Mouse (Mus musculus): ENCODE measurements around the gene Tff1. TPM values are rescaled to one million over a fixed set of nuclear protein-coding genes. Genes with fewer than 3 reads are reported as not detected.

Tff1 gene
- not detected in 2 replicates for polyA plus RNA-seq (2014; fragmentation: Nextera tagmentation; extraction: Ambion mirVana)

- WGBS = 86% methylated on average over 6 of the region's 6 CpGs
- no peaks in the 10 kb centered on the region for H3K27me3 ChIP-seq (replicated peaks; ENCODE audit: control insufficient read depth, insufficient read depth, low read length)
Observed at GRCm38 (mm10) chr17:31165127-31165526, at the start of gene Tff1. Gene Tff1 (minus strand): TSS chr17:31165277.

GRCm38 (mm10) chr17:31211881-31212280 is 46.8 kb upstream of the Tff1 start:
- H3K27ac ChIP-seq (replicated peaks; ENCODE audit: low read depth, low read length) = no peak overlapping the region
- DNase-seq (ENCODE audit: low spot score) = no peak
- no peak overlapping the region for H3K9ac ChIP-seq (ENCODE audit: low read depth, low read length)
- H3K27me3 ChIP-seq (replicated peaks; ENCODE audit: control insufficient read depth, insufficient read depth, low read length) = no peaks in the 10 kb centered on the region
- no peaks in the 10 kb centered on the region for H3K4me1 ChIP-seq (ENCODE audit: control insufficient read depth, insufficient read depth, low read length)
- H3K36me3 ChIP-seq (ENCODE audit: control insufficient read depth, insufficient read depth, low read length) = no peaks in the 10 kb centered on the region
- H3K9me3 ChIP-seq (ENCODE audit: control insufficient read depth, low read length) = no peaks in the 10 kb centered on the region
- no peak overlapping the region for H3K4me3 ChIP-seq (ENCODE audit: low read depth, low read length)
- 86% methylated on average over 6 of the region's 6 CpGs for WGBS
- H3K4me2 ChIP-seq (ENCODE audit: low read depth, low read length) = no peak overlapping the region
- ATAC-seq (ENCODE audit: low read depth) = no peak

More at GRCm38 (mm10) chr17:31165127-31165526, at the start of gene Tff1:
- no peak within 1 kb of the TSS for H3K4me2 ChIP-seq (ENCODE audit: low read depth, low read length)
- no peaks in the 10 kb centered on the region for H3K36me3 ChIP-seq (ENCODE audit: control insufficient read depth, insufficient read depth, low read length)
- H3K9me3 ChIP-seq (ENCODE audit: control insufficient read depth, low read length) = no peaks in the 10 kb centered on the region
- no peak within 1 kb of the TSS for H3K9ac ChIP-seq (ENCODE audit: low read depth, low read length)
- no peaks in the 10 kb centered on the region for H3K4me1 ChIP-seq (ENCODE audit: control insufficient read depth, insufficient read depth, low read length)
- no peak for DNase-seq (ENCODE audit: low spot score)
- no peak within 1 kb of the TSS for H3K27ac ChIP-seq (replicated peaks; ENCODE audit: low read depth, low read length)
- H3K4me3 ChIP-seq (ENCODE audit: low read depth, low read length) = no peak within 1 kb of the TSS
- ATAC-seq (ENCODE audit: low read depth) = no peak

GRCm38 (mm10) chr17:31210299-31210698 is 45.2 kb upstream of the Tff1 start:
- Histone ChIP-seq H3K9ac (ENCODE audit: low read depth, low read length) (no peak overlapping the region), H3K27me3 (replicated peaks; ENCODE audit: control insufficient read depth, insufficient read depth, low read length) (no peaks in the 10 kb centered on the region), H3K27ac (replicated peaks; ENCODE audit: low read depth, low read length) (no peak overlapping the region), H3K9me3 (ENCODE audit: control insufficient read depth, low read length) (no peaks in the 10 kb centered on the region), H3K36me3 (ENCODE audit: control insufficient read depth, insufficient read depth, low read length) (no peaks in the 10 kb centered on the region), H3K4me1 (ENCODE audit: control insufficient read depth, insufficient read depth, low read length) (no peaks in the 10 kb centered on the region), H3K4me2 (ENCODE audit: low read depth, low read length) (no peak overlapping the region), H3K4me3 (ENCODE audit: low read depth, low read length) (no peak overlapping the region)
- WGBS = 90% methylated on average over 7 of the region's 7 CpGs
- no peak for ATAC-seq (ENCODE audit: low read depth)
- DNase-seq (ENCODE audit: low spot score) = no peak

GRCm38 (mm10) chr17:31209376-31209930 is 44.4 kb upstream of the Tff1 start:
- 94% methylated on average over 11 of the region's 11 CpGs for WGBS
- Histone ChIP-seq H3K4me2 (ENCODE audit: low read depth, low read length) (no peak overlapping the region), H3K27ac (replicated peaks; ENCODE audit: low read depth, low read length) (no peak overlapping the region), H3K9ac (ENCODE audit: low read depth, low read length) (no peak overlapping the region), H3K4me1 (ENCODE audit: control insufficient read depth, insufficient read depth, low read length) (no peaks in the 10 kb centered on the region), H3K9me3 (ENCODE audit: control insufficient read depth, low read length) (no peaks in the 10 kb centered on the region), H3K36me3 (ENCODE audit: control insufficient read depth, insufficient read depth, low read length) (no peaks in the 10 kb centered on the region), H3K27me3 (replicated peaks; ENCODE audit: control insufficient read depth, insufficient read depth, low read length) (no peaks in the 10 kb centered on the region), H3K4me3 (ENCODE audit: low read depth, low read length) (no peak overlapping the region)
- no peak for DNase-seq (ENCODE audit: low spot score)
- ATAC-seq (ENCODE audit: low read depth) = no peak

GRCm38 (mm10) chr17:31208654-31209053 is 43.6 kb upstream of the Tff1 start:
- ATAC-seq (ENCODE audit: low read depth) (no peak), DNase-seq (ENCODE audit: low spot score) (no peak)
- Histone ChIP-seq H3K4me1 (ENCODE audit: control insufficient read depth, insufficient read depth, low read length) (no peaks in the 10 kb centered on the region), H3K9me3 (ENCODE audit: control insufficient read depth, low read length) (no peaks in the 10 kb centered on the region), H3K27ac (replicated peaks; ENCODE audit: low read depth, low read length) (no peak overlapping the region), H3K4me3 (ENCODE audit: low read depth, low read length) (no peak overlapping the region), H3K4me2 (ENCODE audit: low read depth, low read length) (no peak overlapping the region), H3K9ac (ENCODE audit: low read depth, low read length) (no peak overlapping the region), H3K36me3 (ENCODE audit: control insufficient read depth, insufficient read depth, low read length) (no peaks in the 10 kb centered on the region), H3K27me3 (replicated peaks; ENCODE audit: control insufficient read depth, insufficient read depth, low read length) (no peaks in the 10 kb centered on the region)
- WGBS = 86% methylated on average over 8 of the region's 8 CpGs

GRCm38 (mm10) chr17:31207771-31208334 is 42.8 kb upstream of the Tff1 start, which contains the start of gene Ubash3a:
Gene Ubash3a (plus strand): TSS chr17:31207873.
- no peaks in the 10 kb centered on the region for H3K4me1 ChIP-seq (ENCODE audit: control insufficient read depth, insufficient read depth, low read length)
- H3K27me3 ChIP-seq (replicated peaks; ENCODE audit: control insufficient read depth, insufficient read depth, low read length) = no peaks in the 10 kb centered on the region
- H3K4me3 ChIP-seq (ENCODE audit: low read depth, low read length) = no peak within 1 kb of the TSS
- no peaks in the 10 kb centered on the region for H3K36me3 ChIP-seq (ENCODE audit: control insufficient read depth, insufficient read depth, low read length)
- H3K27ac ChIP-seq (replicated peaks; ENCODE audit: low read depth, low read length) = no peak within 1 kb of the TSS
- WGBS = 67% methylated on average over 12 of the region's 12 CpGs
- no peak for DNase-seq (ENCODE audit: low spot score)
- no peak for ATAC-seq (ENCODE audit: low read depth)
- H3K9ac ChIP-seq (ENCODE audit: low read depth, low read length) = no peak within 1 kb of the TSS
- H3K4me2 ChIP-seq (ENCODE audit: low read depth, low read length) = no peak within 1 kb of the TSS
- no peaks in the 10 kb centered on the region for H3K9me3 ChIP-seq (ENCODE audit: control insufficient read depth, low read length)

GRCm38 (mm10) chr17:31198877-31199276 is 33.8 kb upstream of the Tff1 start, which contains the start of gene Tmprss3:
Gene Tmprss3 (minus strand): TSS chr17:31198977.
- WGBS = 82% methylated on average over 11 of the region's 11 CpGs
- no peak for ATAC-seq (ENCODE audit: low read depth)
- H3K9me3 ChIP-seq (ENCODE audit: control insufficient read depth, low read length) = no peaks in the 10 kb centered on the region

GRCm38 (mm10) chr17:31196283-31196682 is 31.2 kb upstream of the Tff1 start:
- Histone ChIP-seq H3K4me1 (ENCODE audit: control insufficient read depth, insufficient read depth, low read length) (0 out of 2 replicates have a peak, but pooled peaks cover 4% of the 10 kb centered on the region), H3K4me2 (ENCODE audit: low read depth, low read length) (no peak overlapping the region), H3K27ac (replicated peaks; ENCODE audit: low read depth, low read length) (no peak overlapping the region), H3K4me3 (ENCODE audit: low read depth, low read length) (no peak overlapping the region), H3K9me3 (ENCODE audit: control insufficient read depth, low read length) (no peaks in the 10 kb centered on the region), H3K36me3 (ENCODE audit: control insufficient read depth, insufficient read depth, low read length) (no peaks in the 10 kb centered on the region), H3K27me3 (replicated peaks; ENCODE audit: control insufficient read depth, insufficient read depth, low read length) (no peaks in the 10 kb centered on the region), H3K9ac (ENCODE audit: low read depth, low read length) (no peak overlapping the region)
- DNase-seq (ENCODE audit: low spot score) (no peak), ATAC-seq (ENCODE audit: low read depth) (no peak)
- WGBS = 81% methylated on average over 7 of the region's 7 CpGs

More at GRCm38 (mm10) chr17:31198877-31199276, 33.8 kb upstream of the Tff1 start, which contains the start of gene Tmprss3:
- Histone ChIP-seq H3K27ac (replicated peaks; ENCODE audit: low read depth, low read length) (no peak within 1 kb of the TSS), H3K36me3 (ENCODE audit: control insufficient read depth, insufficient read depth, low read length) (no peaks in the 10 kb centered on the region), H3K4me3 (ENCODE audit: low read depth, low read length) (no peak within 1 kb of the TSS), H3K9ac (ENCODE audit: low read depth, low read length) (no peak within 1 kb of the TSS), H3K4me2 (ENCODE audit: low read depth, low read length) (no peak within 1 kb of the TSS), H3K27me3 (replicated peaks; ENCODE audit: control insufficient read depth, insufficient read depth, low read length) (no peaks in the 10 kb centered on the region), H3K4me1 (ENCODE audit: control insufficient read depth, insufficient read depth, low read length) (0 out of 2 replicates have a peak, but pooled peaks cover 4% of the 10 kb centered on the region)
- DNase-seq (ENCODE audit: low spot score) = no peak

GRCm38 (mm10) chr17:31195207-31195606 is 30.1 kb upstream of the Tff1 start:
- no peaks in the 10 kb centered on the region for H3K27me3 ChIP-seq (replicated peaks; ENCODE audit: control insufficient read depth, insufficient read depth, low read length)
- H3K4me1 ChIP-seq (ENCODE audit: control insufficient read depth, insufficient read depth, low read length) = 0 out of 2 replicates have a peak, but pooled peaks cover 4% of the 10 kb centered on the region
- no peaks in the 10 kb centered on the region for H3K36me3 ChIP-seq (ENCODE audit: control insufficient read depth, insufficient read depth, low read length)
- H3K9me3 ChIP-seq (ENCODE audit: control insufficient read depth, low read length) = no peaks in the 10 kb centered on the region
- no peak overlapping the region for H3K4me3 ChIP-seq (ENCODE audit: low read depth, low read length)
- H3K4me2 ChIP-seq (ENCODE audit: low read depth, low read length) = no peak overlapping the region
- no peak overlapping the region for H3K9ac ChIP-seq (ENCODE audit: low read depth, low read length)
- WGBS = 91% methylated on average over 5 of the region's 6 CpGs
- ATAC-seq (ENCODE audit: low read depth) (no peak), DNase-seq (ENCODE audit: low spot score) (no peak)
- H3K27ac ChIP-seq (replicated peaks; ENCODE audit: low read depth, low read length) = no peak overlapping the region
